Mouse (Mus musculus) CD4-positive, CD25-positive, alpha-beta regulatory T cell, adult 4 months (primary cell): ENCODE data around the gene Nxf1. TPM values are rescaled to one million over a fixed set of nuclear protein-coding genes. Genes with fewer than 3 reads are reported as not detected.
A peak's percentile ranks its signal among the peaks of the same experiment; 100 is the strongest.

Experiments used
- ATAC-seq: one replicate; pipeline ENCODE4 v1.8.0; 2017
- polyA plus RNA-seq, 2 experiments: library from polyadenylated mRNA; unstranded; fragments of 100-300 nt; shearing (Covaris generic); gene quantifications; one replicate each; pipeline ENCODE4 v1.2.1; 2017

Gene Nxf1
- polyA plus RNA-seq, 2 experiments from 2014 or later: 163 to 188 TPM

DNA sequence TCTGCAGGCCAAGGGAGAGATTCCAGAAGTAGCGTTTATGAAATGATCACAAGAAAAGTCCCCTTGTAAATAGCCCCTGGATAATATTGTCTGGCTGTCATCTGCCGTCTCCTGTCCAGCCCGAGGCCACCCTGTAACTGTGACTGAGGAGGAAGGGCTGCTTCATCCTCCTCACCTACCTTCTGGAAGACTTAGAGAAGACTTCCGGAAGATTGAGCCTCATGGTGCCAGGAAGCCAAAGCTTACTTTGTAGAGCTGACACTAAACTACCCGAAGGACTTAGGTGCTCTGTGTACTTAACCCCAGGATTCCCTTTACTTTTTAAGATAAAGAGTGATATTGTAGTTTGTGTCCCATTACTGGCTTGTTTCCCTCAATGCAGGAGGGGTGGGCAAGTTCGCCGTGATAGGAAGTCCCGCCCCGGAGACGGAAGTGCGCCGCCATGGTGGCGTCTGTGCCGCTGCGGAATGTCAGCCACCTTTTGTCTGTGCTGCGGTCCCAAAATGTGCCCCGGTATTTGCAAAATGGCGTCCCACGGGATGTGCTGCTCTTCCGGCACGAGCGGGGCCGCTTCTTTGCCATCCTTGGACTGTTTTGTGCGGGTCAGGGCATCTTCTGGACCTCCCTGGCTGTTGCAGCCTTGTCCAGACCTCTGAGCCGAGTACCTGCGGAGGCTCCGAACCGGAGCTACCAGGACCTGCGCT lies 13.8 kb downstream of the Nxf1 start, which contains the start of gene Tmem223:
TSS of gene Tmem223 (plus strand) at position 430 of the 704 bp plus-strand sequence.
- ATAC-seq: peak; percentile 73

DNA sequence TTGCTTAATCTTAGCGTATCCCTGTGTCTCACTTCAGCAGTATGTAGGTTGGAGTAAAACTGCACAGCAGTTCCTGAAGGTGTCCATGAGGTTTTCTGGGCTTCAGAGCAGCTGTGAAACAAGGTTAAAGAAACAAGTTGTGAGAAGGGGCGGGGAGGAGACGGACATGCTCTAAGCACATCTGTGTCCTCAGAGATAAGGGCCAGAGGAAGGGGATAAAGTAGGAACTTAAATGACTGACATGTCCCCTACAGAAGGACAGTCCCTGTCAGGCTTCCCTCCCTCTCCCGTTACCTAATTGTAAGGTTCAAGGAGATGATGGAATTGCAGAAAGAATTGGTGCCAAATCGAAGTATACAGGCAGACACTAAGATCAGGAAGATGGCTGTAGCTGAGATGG lies 16.1 kb downstream of the Nxf1 start:
- ATAC-seq: no peak

DNA sequence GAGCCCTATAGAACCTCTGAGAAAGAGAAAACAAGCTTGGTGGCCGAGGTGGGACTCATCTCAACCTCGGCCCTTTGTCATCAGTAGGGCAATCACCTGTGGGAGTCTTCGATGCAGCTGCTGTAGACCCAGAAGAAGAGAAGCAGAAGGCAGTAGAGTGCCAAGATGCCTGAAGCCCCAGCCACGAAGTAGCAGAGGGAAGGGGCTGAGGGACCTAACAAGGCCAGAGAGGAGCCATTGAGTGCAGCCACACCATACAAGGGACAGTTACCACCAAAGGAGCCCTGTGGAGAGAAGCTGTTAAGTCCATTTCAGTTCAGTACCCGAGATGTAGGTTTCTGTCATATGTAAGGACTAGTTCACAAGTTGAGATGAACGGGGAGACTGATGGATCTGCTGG lies 16.5 kb downstream of the Nxf1 start:
- no peak for ATAC-seq

DNA sequence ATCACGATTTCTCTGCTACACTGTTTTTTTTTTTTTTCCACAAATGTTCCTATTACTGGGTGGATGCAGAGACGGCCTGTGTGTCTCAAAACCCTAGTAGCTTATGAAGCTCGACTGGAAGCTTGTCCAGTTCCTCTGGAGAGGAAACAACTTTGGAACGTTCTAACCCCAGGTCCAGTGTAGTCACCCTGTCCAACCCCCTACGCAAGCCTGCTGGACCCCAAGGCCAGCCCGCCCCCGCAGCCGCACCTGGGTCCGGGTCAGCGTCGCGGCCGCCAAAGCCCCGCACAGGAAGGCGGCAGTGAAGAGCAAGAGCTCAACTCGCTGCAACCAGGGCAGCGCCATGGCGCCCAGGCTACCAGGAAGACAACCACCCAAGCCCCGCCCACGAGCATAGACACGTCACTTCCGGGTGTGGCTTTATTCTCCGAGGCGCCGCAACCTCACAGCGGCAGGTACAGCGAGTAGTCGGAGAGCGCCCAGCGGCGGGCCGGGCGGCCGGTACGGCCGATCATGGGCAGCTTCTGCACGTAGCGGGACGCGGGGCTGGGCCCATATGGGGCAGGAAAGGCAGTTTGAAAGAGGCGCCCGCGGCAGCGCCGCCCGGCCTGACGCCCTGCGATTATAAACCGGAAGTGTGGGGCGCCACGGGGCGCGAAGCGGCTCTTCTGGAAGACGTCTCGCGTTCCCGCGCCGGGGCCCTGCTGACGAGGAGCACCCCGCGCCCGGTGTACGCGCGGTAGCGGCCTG lies 17.4 kb downstream of the Nxf1 start, which contains the start of gene Tmem179b:
TSS of gene Tmem179b (minus strand) at position 382 of the 750 bp plus-strand sequence.
- peak; percentile 86 for ATAC-seq

DNA sequence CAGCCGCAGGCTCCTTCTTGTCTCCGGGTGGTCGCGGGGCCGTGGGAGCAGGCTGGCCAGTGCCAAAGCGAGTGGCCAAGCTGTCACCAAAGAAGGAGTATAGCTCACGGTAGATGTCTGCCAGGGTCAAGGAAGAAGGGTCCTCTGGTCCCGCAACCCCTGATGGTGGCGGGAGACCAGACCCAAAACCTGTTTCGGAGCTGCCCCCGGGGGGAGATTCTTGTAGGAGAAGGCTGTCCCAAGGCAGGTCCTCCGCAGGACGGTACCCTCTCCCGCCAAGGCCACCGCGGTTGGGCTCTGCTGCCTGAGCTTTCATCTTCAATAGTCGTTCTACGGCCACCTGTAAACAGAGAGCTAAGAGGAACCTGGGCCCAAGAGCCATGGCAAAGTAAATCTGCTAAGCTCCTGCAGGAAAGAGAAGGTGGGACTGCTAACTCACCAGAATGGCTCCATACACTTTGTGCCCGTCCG lies 18.1 kb downstream of the Nxf1 start:
- no peak for ATAC-seq

DNA sequence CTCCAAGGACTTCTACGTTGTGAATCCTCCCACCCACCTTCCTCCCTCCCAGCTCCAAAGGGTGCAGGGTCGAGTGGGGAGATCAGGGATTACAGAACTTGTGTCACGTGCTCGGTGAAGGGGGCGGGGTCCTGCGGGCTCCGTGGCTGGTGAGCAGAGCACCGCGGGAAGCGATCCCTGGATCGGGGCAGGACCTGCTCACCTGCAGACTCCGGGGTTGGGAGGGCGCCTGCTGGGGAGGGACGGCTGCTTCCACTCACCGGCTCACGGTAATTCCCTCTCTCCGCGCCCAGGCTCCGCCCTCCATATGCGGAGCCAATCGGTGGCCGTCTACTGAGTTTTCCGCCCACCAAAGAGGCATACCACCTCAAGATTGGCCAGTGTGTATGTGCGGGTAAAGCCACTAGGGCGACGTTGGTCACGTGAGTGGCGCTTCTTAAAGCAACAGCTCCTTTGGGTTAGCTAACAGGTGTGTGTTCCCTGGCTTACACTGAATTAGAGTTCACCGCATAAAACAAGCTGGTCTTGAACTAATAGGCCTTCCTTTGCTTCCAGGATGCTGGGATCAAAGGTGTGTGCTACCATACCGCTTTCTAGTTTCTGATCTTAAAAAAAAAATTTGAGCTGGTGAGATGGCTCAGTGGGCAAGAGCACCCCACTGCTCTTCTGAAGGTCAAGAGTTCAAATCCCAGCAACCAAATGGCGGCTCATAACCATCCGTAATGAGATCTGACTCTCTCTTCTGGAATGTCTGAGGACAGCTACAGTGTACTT lies 29.3 kb downstream of the Nxf1 start, which contains the start of gene Taf6l:
TSS of gene Taf6l (minus strand) at position 410 of the 774 bp plus-strand sequence.
- peak; percentile 100 for ATAC-seq

DNA sequence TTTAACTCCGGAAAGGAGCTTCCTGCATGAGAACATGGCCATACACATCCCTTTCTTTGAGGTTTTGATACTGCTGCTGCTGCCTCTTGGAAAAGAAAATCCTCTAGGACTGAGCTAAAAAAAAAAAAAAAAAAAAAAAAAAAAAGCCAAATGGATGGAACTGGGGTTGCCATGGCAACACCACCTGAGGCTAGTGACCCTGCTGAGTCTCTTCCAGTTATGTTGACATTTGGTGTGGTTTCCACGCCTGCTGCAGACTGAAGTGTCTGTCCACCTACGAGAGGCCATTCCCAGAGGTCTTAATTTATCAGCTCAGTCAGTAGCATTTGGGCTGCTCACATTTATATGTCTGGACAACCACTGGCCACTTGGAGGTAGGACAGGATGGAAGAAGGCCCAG lies 31.6 kb downstream of the Nxf1 start:
- ATAC-seq: no peak

DNA sequence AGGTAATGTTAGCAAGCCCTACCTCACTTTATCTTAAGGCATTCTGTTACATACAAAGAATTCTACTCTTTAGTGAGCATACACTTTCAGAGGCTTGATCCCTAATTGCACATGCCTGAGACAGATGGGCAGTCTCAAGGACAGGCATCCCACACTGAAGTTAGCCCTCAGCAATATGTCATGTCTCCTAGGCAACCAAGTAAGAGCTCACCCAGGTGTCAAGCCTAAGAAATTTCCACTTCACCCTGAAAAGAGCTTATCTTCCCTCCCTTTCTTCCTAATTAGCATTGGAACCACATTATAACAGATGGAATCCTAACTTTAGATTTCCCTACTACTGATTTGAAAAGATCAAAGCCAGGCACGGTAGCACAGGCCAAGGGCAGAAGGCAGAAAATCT lies 32.3 kb downstream of the Nxf1 start:
- no peak for ATAC-seq

DNA sequence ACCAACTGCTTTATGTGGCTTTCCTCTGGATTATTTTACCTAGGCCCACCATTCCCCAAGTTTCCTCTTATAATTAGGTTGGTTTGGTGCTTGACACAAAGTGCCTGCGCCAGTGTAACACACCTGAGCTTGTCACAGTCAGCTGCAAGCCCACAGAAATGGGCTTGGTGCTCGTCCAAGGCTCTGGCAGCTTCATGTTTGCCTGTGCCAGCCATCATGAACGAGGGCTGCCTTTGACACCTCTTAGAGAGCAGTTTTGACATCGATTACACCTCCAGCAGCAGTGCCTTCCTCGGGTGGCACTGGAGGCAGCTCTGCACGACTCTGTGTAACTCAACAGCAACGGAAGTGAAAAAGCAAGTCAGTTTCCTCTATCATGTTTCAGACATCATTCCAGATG lies 33.3 kb downstream of the Nxf1 start:
- no peak for ATAC-seq

DNA sequence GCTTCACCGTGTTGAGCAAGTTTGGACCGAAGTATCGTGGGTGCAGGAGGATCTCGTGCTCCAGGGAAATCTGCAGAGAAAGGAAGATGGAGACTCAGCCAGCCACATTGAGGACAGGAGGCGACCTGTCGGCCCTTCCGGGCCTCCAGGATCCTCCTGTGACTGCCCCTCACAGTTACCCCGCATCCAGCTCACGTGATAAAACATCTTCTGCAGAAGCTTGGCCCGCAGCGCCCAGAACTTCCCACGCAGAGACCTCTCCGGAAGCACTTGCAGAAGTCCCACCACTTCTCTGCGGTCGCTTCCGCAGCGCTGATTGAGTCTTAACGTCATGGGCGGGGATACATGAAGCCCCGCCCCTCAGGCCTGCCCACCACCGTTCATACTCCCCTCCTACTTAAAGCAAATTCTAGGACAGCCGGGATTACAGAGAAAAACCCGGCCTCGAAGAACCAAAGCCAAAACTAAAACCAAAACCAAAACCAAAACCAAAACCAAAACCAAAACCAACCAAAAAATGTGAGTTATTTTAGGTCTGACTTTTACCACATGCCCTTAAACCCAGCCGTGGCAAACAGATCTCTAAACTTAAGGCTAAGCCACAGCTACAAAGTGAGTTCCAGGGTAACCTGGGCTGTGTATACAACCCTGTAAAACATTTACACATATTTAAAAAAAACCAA lies 41.5 kb downstream of the Nxf1 start, which contains the start of gene Polr2g:
TSS of gene Polr2g (minus strand) at position 314 of the 683 bp plus-strand sequence.
- ATAC-seq: peak; percentile 68

DNA sequence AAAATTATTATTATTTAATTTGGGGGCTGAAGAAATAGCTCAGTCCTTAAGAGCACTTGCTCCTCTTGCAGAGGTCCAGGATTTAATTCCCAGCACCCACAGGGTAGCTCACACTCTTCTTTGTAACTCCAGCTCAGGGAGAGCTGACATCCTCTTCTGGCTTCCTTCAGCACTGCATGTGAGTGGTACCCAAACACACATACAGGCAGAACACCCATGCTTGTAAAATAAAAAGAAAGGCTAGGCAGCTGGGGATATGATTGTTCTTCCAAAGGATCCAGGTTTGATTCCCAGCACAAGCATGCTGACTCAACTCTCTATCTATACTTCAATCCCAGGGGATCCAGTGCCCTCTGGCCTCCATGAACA lies 42.1 kb downstream of the Nxf1 start:
- no peak for ATAC-seq

DNA sequence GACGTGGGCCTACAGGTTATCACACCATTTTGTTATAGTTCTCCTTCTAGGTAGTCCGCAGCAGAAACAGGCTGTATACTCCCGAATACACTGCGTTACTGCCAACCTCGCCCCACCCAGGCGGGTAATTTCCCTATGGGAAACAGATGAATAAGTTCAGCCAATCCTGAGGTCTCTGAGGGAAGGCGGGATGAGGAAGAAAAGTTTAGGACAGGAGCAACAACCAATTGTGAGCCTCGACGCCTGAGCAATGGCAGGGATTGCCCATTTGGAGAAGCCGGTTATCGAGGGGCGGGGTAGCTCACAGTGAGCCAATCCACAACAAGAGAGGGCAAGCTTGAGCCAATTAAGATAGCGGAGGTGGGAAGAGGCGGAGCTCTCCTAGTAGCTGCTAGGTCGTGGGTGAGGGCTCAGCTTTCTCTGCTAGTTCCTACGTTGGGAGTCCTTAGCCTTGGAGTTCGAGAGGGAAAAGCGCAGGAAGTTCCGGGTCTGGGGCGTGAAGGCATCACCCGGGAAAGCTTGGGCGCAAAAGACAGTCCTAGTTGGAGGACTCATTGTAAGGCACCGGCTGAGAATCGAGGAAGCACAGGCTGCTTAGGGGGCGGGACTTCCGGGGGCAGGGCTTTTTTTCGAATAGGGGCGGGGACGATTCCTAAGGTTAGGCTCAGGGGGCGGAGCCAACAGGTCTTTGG lies 45.4 kb downstream of the Nxf1 start, which contains the start of gene Zbtb3:
TSS of gene Zbtb3 (plus strand) at position 426 of the 692 bp plus-strand sequence.
- peak; percentile 88 for ATAC-seq

DNA sequence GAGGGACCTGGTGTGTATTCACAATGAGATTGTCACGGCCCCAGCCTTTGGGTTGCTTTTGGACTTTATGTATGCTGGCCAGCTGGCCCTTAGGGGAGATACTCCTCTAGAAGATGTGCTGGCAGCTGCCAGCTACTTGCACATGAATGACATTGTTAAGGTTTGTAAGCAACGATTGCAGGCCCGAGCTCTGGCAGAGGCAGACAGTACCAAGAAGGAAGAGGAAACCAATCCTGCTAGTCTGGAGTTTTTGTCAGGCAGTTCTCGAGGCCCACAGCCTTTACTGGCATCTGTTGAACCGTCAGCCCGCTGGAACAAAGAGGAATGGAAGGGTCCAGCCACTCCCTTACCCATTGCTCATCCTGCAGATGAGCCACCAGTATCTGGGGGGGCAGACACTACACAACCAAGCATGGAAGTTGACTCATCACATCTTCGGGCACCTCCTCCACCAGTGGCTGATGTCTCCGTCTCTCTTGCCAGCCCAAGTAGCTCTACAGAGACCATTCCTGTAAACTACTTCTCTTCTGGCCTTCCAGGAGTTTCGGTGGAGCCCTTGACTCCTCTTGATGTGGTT lies 46.4 kb downstream of the Nxf1 start:
- ATAC-seq: no peak

DNA sequence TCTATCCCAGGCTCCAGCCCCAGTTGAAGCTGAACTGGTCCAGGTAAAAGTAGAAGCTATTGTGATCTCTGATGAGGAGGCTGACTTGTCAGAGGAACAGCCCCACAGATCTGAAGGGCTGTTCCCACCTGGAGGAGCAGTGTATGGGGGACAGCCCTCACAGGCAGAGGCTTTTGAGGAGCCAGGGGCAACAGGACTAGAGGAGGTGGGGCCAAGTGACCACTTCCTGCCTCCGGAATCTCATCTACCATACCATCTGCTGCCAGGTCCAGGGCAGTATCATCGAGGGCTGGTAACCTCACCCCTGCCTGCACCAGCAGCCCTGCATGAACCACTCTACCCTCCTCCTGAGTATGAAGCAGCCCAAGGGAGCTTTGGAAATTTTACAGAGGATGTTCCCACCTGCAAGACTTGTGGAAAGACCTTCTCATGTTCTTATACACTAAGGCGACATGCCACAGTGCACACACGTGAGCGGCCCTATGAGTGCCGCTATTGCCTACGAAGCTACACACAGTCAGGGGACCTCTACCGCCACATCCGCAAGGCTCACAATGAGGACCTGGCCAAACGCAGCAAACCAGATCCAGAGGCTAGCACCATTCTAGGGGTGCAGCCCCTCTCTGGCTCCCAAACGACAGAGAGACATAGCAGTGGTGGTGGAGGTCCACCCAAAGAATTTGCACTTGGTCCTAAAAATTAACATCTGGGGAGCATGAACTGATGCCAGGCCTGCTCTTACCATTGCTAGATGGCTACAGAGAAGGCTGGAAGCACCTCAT lies 47.2 kb downstream of the Nxf1 start:
- no peak for ATAC-seq

DNA sequence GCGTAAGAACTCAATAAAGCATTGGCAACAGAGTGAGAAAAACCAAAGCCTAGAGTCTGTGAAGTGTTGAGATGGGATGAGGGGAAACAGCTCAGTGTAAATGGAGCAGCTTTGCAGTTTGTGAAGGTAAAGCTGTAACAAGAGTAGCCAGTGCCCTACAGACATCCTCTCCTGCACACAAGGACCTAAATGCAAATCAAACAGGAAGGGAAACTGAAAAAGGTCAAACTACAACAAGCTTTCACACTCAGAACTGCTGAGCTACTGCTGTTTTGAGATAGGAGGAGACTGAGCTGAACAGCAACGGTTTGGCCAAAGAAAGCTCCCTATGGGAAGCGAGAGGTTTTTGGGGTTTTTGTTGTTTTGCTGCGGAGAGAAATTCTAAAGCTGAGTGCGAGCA lies 49.9 kb downstream of the Nxf1 start:
- no peak for ATAC-seq

DNA sequence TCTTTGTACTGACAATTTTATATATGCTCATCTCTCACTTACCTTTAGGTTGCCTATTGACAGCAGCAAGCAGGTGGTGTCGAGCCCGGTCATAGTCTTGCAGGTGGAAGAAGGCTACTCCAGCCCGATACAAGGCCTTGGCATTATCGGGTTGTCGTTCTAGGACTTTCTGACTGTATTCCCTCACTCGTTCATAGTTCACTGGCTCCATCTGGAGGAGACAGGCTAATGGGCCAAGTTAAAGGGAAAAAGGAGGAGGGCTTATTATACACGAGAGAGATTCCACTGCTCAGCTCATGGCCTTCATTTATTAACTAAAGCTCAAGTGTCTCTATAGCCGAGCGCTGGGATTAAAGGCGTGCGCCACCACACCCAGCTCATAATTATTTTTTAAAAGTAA lies 58.9 kb downstream of the Nxf1 start:
- ATAC-seq: no peak

DNA sequence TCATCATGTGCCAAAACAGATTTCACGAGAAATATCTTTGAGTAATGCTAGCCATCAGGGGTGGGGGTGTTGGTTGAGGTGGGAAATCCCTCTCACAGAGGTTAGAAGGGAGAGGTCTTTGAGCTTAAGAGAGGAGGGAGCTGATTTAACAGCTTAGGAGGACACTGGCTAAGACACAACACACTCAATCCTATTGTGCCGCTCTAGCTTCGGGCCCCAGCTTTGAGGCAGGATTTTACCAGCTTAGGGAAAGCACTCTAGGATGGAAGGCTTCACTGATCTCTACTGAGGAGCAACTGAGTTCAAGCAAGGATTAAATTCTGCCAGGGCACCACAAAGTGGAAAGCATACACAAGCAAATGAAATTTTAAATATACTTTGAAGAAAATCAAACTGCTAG lies 60.1 kb downstream of the Nxf1 start:
- ATAC-seq: no peak

DNA sequence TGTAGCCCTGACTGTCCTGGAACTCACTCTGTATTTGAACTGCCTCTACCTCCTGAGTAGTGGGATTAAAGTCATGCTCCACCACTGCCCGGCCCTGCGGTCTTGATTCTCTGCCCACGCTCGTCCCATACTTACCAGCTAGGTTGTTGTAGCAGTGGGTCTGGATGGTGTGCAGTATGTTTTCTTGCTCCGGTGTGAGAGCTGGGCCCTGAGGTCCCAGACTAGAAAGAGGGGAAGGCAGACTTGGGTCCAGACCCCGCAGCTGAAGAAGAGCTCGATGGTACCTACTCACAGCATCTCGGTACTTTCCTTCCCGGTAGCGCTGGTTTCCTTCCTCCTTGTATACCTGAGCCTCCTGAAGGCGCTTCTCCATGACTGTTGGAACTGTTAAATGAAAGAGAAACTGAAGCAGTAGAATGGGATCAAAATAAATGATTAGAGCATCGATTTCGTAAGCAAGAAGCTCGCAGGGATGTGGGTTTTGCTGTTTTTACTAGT lies 61.5 kb downstream of the Nxf1 start:
- no peak for ATAC-seq

DNA sequence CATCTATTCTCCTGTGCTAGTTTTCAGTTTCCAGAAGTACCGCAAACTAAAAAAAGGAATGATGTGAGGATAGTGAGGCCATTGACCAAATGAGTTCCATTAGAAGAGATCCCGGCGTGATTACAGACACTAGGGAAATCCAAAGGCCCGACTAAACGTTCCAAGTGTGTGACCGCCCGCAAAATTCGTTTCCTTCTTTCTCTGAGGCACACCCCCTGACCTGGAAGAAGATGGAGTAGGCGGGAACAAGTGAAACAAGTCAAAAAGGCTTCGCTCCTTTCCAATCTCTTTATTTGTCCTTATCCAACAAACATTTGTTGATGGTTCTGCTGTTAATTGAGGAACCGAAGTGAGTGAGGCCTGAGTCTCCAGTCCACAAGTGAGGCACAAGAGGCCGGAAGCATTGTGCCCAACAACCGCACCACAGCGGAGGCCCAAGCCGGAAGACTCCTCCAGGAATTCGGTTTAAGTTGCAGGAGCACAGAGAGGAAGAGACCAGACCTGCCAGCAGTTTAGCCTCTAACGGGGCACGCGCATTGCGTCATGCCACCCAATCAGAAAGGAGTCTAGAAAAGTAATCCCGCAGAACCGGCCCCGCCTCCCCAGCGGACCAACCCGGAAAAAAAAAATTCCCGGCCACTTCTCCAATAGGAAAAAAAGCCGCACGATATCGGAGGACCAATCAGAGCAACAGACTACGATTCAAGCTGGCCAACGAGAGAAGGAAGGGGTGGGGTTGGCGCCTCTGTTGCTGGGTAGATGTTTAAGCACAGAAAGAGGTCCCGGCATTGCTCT lies 62.1 kb downstream of the Nxf1 start, which contains the start of gene Ttc9c:
TSS of gene Ttc9c (minus strand) at position 533 of the 795 bp plus-strand sequence.
- ATAC-seq: peak; percentile 71
